Mouse (Mus musculus): ENCODE results near the gene Gm20821.
"Not testable (repeated sequence)": the region's sequence is repeated elsewhere in the genome, so short reads cannot be mapped to it uniquely, and the experiment has no call there.

GRCm38 (mm10) chrY:9781504-9781903, at the start of gene Gm20821:
- not testable (repeated sequence) for TF ChIP-seq POLR2A (IDR thresholded peaks at IDR 0.05; ENCODE audit: borderline replicate concordance, control insufficient read depth, low read depth, low read length); CTCF (IDR thresholded peaks at IDR 0.05; ENCODE audit: control insufficient read depth, insufficient read depth, low read length)

Data from bone marrow, adult 2 months (tissue).